Mouse (Mus musculus) cortical plate, adult 2 months (tissue): ENCODE data around the gene Ppm1l. TPM values are rescaled to one million over a fixed set of nuclear protein-coding genes. Genes with fewer than 3 reads are reported as not detected.

ENCODE experiments used
- H3K27ac ChIP-seq: fragments of 200-500 bp; 2 replicates; pipeline ENCODE4 v1.5.1; 2012; ENCODE audit warnings: low read length, control low read depth, inconsistent platforms; ENCODE audit not compliant: insufficient read depth
- H3K4me1 ChIP-seq: fragments of 200-500 bp; 2 replicates; pipeline ENCODE4 v1.6.1; 2011; ENCODE audit warnings: low read length; ENCODE audit not compliant: control insufficient read depth, insufficient read depth
- H3K4me3 ChIP-seq: fragments of 200-500 bp; 2 replicates; pipeline ENCODE4 v1.5.1; 2011; ENCODE audit warnings: mild to moderate bottlenecking, low read length, control low read depth; ENCODE audit not compliant: insufficient read depth
- CTCF ChIP-seq: fragments of 200-500 bp; IDR thresholded peaks from 2 replicates; pipeline ENCODE4 v1.5.1; 2011; ENCODE audit warnings: mild to moderate bottlenecking, control low read depth, low read length; ENCODE audit not compliant: insufficient read depth; ENCODE audit errors: extremely low read depth
- POLR2A ChIP-seq: fragments of 200-500 bp; IDR thresholded peaks from 2 replicates; pipeline ENCODE4 v1.6.1; 2011; ENCODE audit warnings: mild to moderate bottlenecking, low read length, control low read depth; ENCODE audit not compliant: insufficient read depth; ENCODE audit errors: extremely low read depth
- polyA plus RNA-seq: library from polyadenylated mRNA; depleted of rRNA; stranded (reverse); fragments of >200 nt; gene quantifications from 2 replicates; pipeline ENCODE4 v1.2.3, GENCODE M21; 2012; rRNA removed

Ppm1l gene
- 35.3 and 37.7 TPM in 2 replicates for polyA plus RNA-seq

- Histone ChIP-seq H3K4me1 (no peaks in the 10 kb centered on the region), H3K27ac (peak within 1 kb of the TSS; percentile 99), H3K4me3 (peak within 1 kb of the TSS; percentile 84)
- TF ChIP-seq POLR2A (peak; percentile 88; the same call in 1 of the 2 replicates), CTCF (no peak)
Measured at GRCm38 (mm10) chr3:69316391-69317195, at the start of gene Ppm1l. Ppm1l (plus strand) TSS chr3:69316861.

- no peak for TF ChIP-seq CTCF
- TF ChIP-seq POLR2A = no peak
- no peaks in the 10 kb centered on the region for H3K4me1 ChIP-seq
- no peak overlapping the region for H3K4me3 ChIP-seq
- no peak overlapping the region for H3K27ac ChIP-seq
Measured at GRCm38 (mm10) chr3:69271812-69272211, 44.8 kb upstream of the Ppm1l start.

DNA sequence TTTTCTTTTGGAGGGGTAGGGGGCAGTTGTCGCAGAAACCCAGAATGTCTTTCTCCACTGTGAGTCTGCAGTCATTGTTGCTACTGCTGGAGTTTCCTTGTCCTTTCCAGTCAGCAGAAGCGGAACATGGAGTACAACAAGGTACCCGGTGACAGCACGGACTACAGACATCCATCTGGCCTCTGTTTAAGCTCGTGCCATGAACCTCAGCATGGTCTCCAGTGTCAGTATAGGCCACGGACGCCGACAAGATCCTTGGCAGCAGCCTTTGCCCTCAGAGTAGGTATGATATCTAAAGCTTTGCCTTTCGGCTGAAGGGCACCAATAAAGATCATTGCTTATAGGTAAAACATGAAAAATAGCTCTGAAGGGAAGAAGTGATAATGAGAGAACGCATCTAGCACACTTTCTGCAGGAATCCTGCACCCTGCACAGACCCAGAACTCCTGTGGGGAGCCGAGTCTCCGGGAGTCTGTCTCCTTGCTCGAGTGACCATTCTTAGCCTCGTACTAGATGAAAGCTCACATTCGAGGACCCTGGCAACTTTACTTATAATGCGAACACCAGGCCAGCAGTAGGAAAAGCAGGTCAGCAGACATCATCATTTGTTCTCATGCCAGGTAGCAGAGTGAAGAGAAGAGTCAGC is 42.5 kb upstream of the Ppm1l start:
- no peaks in the 10 kb centered on the region for H3K4me1 ChIP-seq
- H3K4me3 ChIP-seq = no peak overlapping the region
- no peak for TF ChIP-seq POLR2A
- TF ChIP-seq CTCF = no peak
- H3K27ac ChIP-seq = no peak overlapping the region

DNA sequence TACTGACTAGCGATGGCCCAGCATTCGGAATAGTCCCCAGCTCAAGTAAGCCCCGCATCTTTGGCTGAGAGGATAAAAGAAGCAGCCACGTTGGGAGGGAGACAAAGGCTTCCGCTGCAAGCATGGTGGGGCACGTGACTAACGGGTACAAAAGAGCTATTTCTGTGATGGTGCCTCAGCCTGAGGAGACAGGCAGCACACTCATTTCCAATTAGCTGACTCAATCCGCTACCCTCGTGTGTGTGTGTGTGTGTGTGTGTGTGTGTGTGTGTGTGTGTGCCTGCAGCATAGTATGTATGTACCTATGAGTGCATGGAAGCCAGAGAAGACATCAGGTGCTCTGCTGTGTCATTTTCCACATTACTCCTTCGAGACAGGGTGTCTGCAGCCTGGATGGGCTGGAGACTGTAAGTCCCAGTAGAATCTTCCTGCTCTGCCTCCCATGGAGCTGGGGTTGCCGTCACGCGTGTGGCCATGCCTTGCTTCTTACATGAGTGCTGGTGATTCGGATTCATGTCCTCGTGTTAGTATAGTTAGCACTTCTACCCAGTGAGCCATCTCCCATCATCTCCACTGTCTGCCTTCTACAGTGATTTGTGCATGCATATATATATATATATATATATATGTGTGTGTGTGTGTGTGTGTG is 41.9 kb upstream of the Ppm1l start:
- H3K4me1 ChIP-seq = no peaks in the 10 kb centered on the region
- no peak overlapping the region for H3K4me3 ChIP-seq
- TF ChIP-seq CTCF (no peak), POLR2A (no peak)
- H3K27ac ChIP-seq = no peak overlapping the region

GRCm38 (mm10) chr3:69278648-69279047 is 38.0 kb upstream of the Ppm1l start:
- H3K27ac ChIP-seq = no peak overlapping the region

GRCm38 (mm10) chr3:69282406-69282805 is 34.3 kb upstream of the Ppm1l start:
- Histone ChIP-seq H3K4me1 (no peaks in the 10 kb centered on the region), H3K27ac (no peak overlapping the region), H3K4me3 (no peak overlapping the region)
- TF ChIP-seq POLR2A (no peak), CTCF (no peak)

More at GRCm38 (mm10) chr3:69278648-69279047, 38.0 kb upstream of the Ppm1l start:
- no peak for TF ChIP-seq CTCF
- TF ChIP-seq POLR2A = no peak
- H3K4me1 ChIP-seq = no peaks in the 10 kb centered on the region
- H3K4me3 ChIP-seq = no peak overlapping the region

DNA sequence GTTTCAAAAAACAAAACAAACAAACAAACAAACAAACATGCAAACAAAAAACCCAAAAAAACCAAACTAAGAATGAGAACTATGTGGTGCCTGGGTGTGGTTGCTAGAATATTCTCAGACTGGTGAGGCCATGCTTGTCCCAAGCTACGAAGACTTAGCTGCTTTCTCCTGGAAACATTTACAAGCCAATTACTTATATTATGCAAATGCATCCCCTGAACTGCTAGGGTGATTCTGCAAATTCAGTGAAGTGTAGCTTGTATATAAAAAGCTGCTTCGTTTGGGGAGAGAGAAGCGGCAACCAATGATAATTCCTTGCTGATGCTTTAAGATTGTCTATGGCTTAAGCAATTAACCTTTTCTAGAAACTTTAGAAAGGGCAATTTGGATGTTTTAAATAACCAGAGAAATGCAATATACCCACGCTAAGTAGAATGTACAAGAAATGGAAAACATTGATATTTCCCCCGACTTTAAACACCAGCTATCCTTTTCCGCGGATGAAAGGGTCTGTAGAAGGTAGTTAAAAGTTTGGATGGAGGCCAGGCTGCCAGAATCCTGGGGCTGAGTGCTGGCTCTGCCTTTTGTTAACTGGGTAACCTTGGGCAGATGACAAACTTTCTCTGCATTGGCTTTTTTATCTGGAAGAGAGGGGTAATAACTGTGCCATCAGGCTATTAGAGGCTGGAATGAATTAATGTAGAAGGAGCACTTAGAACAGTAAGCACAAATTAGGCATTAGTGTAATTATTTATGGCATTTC is 33.4 kb upstream of the Ppm1l start:
- no peak overlapping the region for H3K27ac ChIP-seq
- no peak for TF ChIP-seq CTCF
- TF ChIP-seq POLR2A = no peak
- no peak overlapping the region for H3K4me3 ChIP-seq
- no peaks in the 10 kb centered on the region for H3K4me1 ChIP-seq

- no peak for TF ChIP-seq CTCF
- 0 out of 2 replicates have a peak, but pooled peaks have one; percentile 19 for TF ChIP-seq POLR2A
- H3K4me1 ChIP-seq = no peaks in the 10 kb centered on the region
- no peak overlapping the region for H3K27ac ChIP-seq
- H3K4me3 ChIP-seq = peak overlapping the region; percentile 7; the same call in 1 of the 2 replicates
Measured at GRCm38 (mm10) chr3:69289833-69290232, 26.8 kb upstream of the Ppm1l start.

DNA sequence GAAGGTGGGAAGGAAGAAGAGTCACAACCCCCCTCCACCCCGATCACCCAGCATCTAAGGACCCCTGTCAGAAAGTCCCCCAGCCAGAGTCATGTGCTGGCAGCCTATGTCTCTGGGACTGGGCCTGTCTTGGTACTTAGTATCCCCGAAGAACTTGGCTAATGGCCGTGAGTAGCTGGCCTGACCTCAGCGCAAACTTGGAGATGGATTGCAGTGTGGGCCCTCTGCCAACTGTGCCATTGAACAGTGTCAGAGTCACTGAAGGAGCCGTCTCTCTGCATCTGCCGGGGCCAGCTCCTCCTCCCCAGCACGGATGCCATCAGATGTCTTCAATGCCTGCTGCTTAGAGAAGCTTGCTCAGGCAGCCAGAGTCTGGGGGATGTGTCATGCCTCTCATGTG is 26.4 kb upstream of the Ppm1l start:
- no peak for TF ChIP-seq POLR2A
- TF ChIP-seq CTCF = no peak
- Histone ChIP-seq H3K4me1 (no peaks in the 10 kb centered on the region), H3K4me3 (peak overlapping the region; percentile 7; the same call in 1 of the 2 replicates), H3K27ac (no peak overlapping the region)
